Mouse (Mus musculus): ENCODE results near the gene Atg4b. TPM values are rescaled to one million over a fixed set of nuclear protein-coding genes. Genes with fewer than 3 reads are reported as not detected.
A peak's percentile ranks its signal among the peaks of the same experiment; 100 is the strongest.
"Not testable (repeated sequence)": the region's sequence is repeated elsewhere in the genome, so short reads cannot be mapped to it uniquely, and the experiment has no call there.

Atg4b gene
- polyA plus RNA-seq, 1 experiment from 2014 or later: 87.6 TPM

- 0 out of 2 replicates have a peak overlapping the region, but pooled peaks have one; percentile 0 for H3K27ac ChIP-seq
- no peak overlapping the region for H3K9ac ChIP-seq
- H3K4me2 ChIP-seq: no peak overlapping the region
- H3K36me3 ChIP-seq: peaks cover 17% of the 10 kb centered on the region
- H3K9me3 ChIP-seq (replicated peaks): no peaks in the 10 kb centered on the region
- 100% methylated on average over 1 of the region's 1 CpGs for WGBS (ENCODE audit: insufficient replicate concordance)
- H3K4me3 ChIP-seq: no peak overlapping the region
- peaks cover 84% of the 10 kb centered on the region for H3K4me1 ChIP-seq
- ATAC-seq: no peak
- H3K27me3 ChIP-seq (replicated peaks): no peaks in the 10 kb centered on the region
These were observed 8.8 kb downstream of the Atg4b start for GRCm38 (mm10) chr1:93760076-93760475.

- Histone ChIP-seq H3K27ac (peak overlapping the region; percentile 58), H3K4me1 (peaks cover 56% of the 10 kb centered on the region), H3K36me3 (peaks cover 26% of the 10 kb centered on the region), H3K4me2 (peak overlapping the region; percentile 37)
- ATAC-seq: peak; percentile 85
- not testable (repeated sequence) for H3K9ac ChIP-seq; H3K4me3 ChIP-seq; H3K27me3 ChIP-seq (replicated peaks); H3K9me3 ChIP-seq (replicated peaks)
- WGBS (ENCODE audit: insufficient replicate concordance): 64% methylated on average over 3 of the region's 3 CpGs
These were observed 12.2 kb downstream of the Atg4b start for GRCm38 (mm10) chr1:93763531-93763930.

GRCm38 (mm10) chr1:93764871-93765591 lies 13.7 kb downstream of the Atg4b start:
- Histone ChIP-seq H3K9me3 (replicated peaks) (no peaks in the 10 kb centered on the region), H3K27me3 (replicated peaks) (no peaks in the 10 kb centered on the region), H3K9ac (no peak overlapping the region), H3K4me3 (no peak overlapping the region), H3K36me3 (peaks cover 41% of the 10 kb centered on the region), H3K4me2 (no peak overlapping the region), H3K4me1 (peaks cover 43% of the 10 kb centered on the region), H3K27ac (peak overlapping the region; percentile 32; the same call in 1 of the 2 replicates)
- no peak for ATAC-seq
- WGBS (ENCODE audit: insufficient replicate concordance): 82% methylated on average over 9 of the region's 9 CpGs

- Histone ChIP-seq H3K4me3 (no peak overlapping the region), H3K9ac (no peak overlapping the region), H3K27me3 (replicated peaks) (no peaks in the 10 kb centered on the region), H3K9me3 (replicated peaks) (no peaks in the 10 kb centered on the region), H3K27ac (no peak overlapping the region), H3K4me1 (peaks cover 27% of the 10 kb centered on the region), H3K36me3 (peaks cover 46% of the 10 kb centered on the region), H3K4me2 (no peak overlapping the region)
- ATAC-seq: no peak
- 89% methylated on average over 6 of the region's 6 CpGs for WGBS (ENCODE audit: insufficient replicate concordance)
These were observed 16.3 kb downstream of the Atg4b start for GRCm38 (mm10) chr1:93767600-93767999.

- peaks cover 69% of the 10 kb centered on the region for H3K36me3 ChIP-seq
- no peaks in the 10 kb centered on the region for H3K9me3 ChIP-seq (replicated peaks)
- ATAC-seq: no peak
- H3K27me3 ChIP-seq (replicated peaks): no peaks in the 10 kb centered on the region
- H3K4me1 ChIP-seq: peaks cover 5% of the 10 kb centered on the region; the same call in 1 of the 2 replicates
- WGBS (ENCODE audit: insufficient replicate concordance): 95% methylated on average over 3 of the region's 3 CpGs
- H3K4me2 ChIP-seq: no peak overlapping the region
- H3K27ac ChIP-seq: no peak overlapping the region
- no peak overlapping the region for H3K9ac ChIP-seq
- no peak overlapping the region for H3K4me3 ChIP-seq
These were observed 18.6 kb downstream of the Atg4b start for GRCm38 (mm10) chr1:93769901-93770300.

- WGBS (ENCODE audit: insufficient replicate concordance): 87% methylated on average over 5 of the region's 5 CpGs
- Histone ChIP-seq H3K27ac (no peak overlapping the region), H3K4me3 (no peak overlapping the region), H3K9ac (no peak overlapping the region), H3K36me3 (peaks cover 96% of the 10 kb centered on the region), H3K27me3 (replicated peaks) (no peaks in the 10 kb centered on the region), H3K9me3 (replicated peaks) (no peaks in the 10 kb centered on the region), H3K4me1 (no peaks in the 10 kb centered on the region), H3K4me2 (no peak overlapping the region)
- ATAC-seq: no peak
These were observed 25.4 kb downstream of the Atg4b start for GRCm38 (mm10) chr1:93776686-93777085.

GRCm38 (mm10) chr1:93786912-93787311 lies 35.6 kb downstream of the Atg4b start:
- Histone ChIP-seq H3K4me1 (no peaks in the 10 kb centered on the region), H3K9me3 (replicated peaks) (no peaks in the 10 kb centered on the region)
- WGBS (ENCODE audit: insufficient replicate concordance): 92% methylated on average over 2 of the region's 2 CpGs

GRCm38 (mm10) chr1:93794526-93794925 lies 43.2 kb downstream of the Atg4b start:
- H3K4me1 ChIP-seq: peaks cover 33% of the 10 kb centered on the region
- ATAC-seq: no peak
- H3K9me3 ChIP-seq (replicated peaks): no peaks in the 10 kb centered on the region
- no peak overlapping the region for H3K4me2 ChIP-seq
- WGBS (ENCODE audit: insufficient replicate concordance): 87% methylated on average over 8 of the region's 8 CpGs
- no peak overlapping the region for H3K9ac ChIP-seq
- peaks cover 100% of the 10 kb centered on the region for H3K36me3 ChIP-seq
- no peak overlapping the region for H3K27ac ChIP-seq
- H3K27me3 ChIP-seq (replicated peaks): no peaks in the 10 kb centered on the region
- no peak overlapping the region for H3K4me3 ChIP-seq

More at GRCm38 (mm10) chr1:93786912-93787311, 35.6 kb downstream of the Atg4b start:
- Histone ChIP-seq H3K4me3 (no peak overlapping the region), H3K36me3 (peaks cover 100% of the 10 kb centered on the region), H3K27ac (no peak overlapping the region; the same call in 1 of the 2 replicates), H3K27me3 (replicated peaks) (no peaks in the 10 kb centered on the region), H3K4me2 (no peak overlapping the region), H3K9ac (no peak overlapping the region)
- ATAC-seq: no peak; the same call in 1 of the 2 replicates

- 82% methylated on average over 8 of the region's 8 CpGs for WGBS (ENCODE audit: insufficient replicate concordance)
- no peak overlapping the region for H3K4me3 ChIP-seq
- H3K9me3 ChIP-seq (replicated peaks): no peaks in the 10 kb centered on the region
- ATAC-seq: no peak
- no peaks in the 10 kb centered on the region for H3K27me3 ChIP-seq (replicated peaks)
- no peak overlapping the region for H3K4me2 ChIP-seq
- peaks cover 45% of the 10 kb centered on the region for H3K4me1 ChIP-seq
- peaks cover 100% of the 10 kb centered on the region for H3K36me3 ChIP-seq
- H3K9ac ChIP-seq: no peak overlapping the region
- H3K27ac ChIP-seq: no peak overlapping the region
These were observed 44.6 kb downstream of the Atg4b start for GRCm38 (mm10) chr1:93795886-93796285.

GRCm38 (mm10) chr1:93800670-93801503 lies 49.6 kb downstream of the Atg4b start:
- WGBS (ENCODE audit: insufficient replicate concordance): 51% methylated on average over 21 of the region's 21 CpGs
- Histone ChIP-seq H3K9ac (peak overlapping the region; percentile 88), H3K9me3 (replicated peaks) (no peaks in the 10 kb centered on the region)

GRCm38 (mm10) chr1:93801741-93802238 lies 50.5 kb downstream of the Atg4b start, which contains the start of gene Dtymk:
TSS of gene Dtymk (minus strand) at chr1:93801934.
- 2% methylated on average over 42 of the region's 42 CpGs for WGBS (ENCODE audit: insufficient replicate concordance)
- peak within 1 kb of the TSS; percentile 99 for H3K27ac ChIP-seq
- peaks cover 52% of the 10 kb centered on the region for H3K36me3 ChIP-seq
- peaks cover 82% of the 10 kb centered on the region for H3K4me1 ChIP-seq
- no peaks in the 10 kb centered on the region for H3K27me3 ChIP-seq (replicated peaks)
- peak within 1 kb of the TSS; percentile 83 for H3K4me3 ChIP-seq
- H3K9ac ChIP-seq: peak within 1 kb of the TSS; percentile 88
- peak; percentile 70 for ATAC-seq
- no peaks in the 10 kb centered on the region for H3K9me3 ChIP-seq (replicated peaks)
- H3K4me2 ChIP-seq: peak within 1 kb of the TSS; percentile 90

More at GRCm38 (mm10) chr1:93800670-93801503, 49.6 kb downstream of the Atg4b start:
- Histone ChIP-seq H3K4me3 (peak overlapping the region; percentile 83), H3K27me3 (replicated peaks) (no peaks in the 10 kb centered on the region), H3K27ac (peak overlapping the region; percentile 99), H3K4me2 (peak overlapping the region; percentile 90), H3K36me3 (peaks cover 52% of the 10 kb centered on the region), H3K4me1 (peaks cover 81% of the 10 kb centered on the region)
- no peak for ATAC-seq

GRCm38 (mm10) chr1:93802771-93803170 lies 51.5 kb downstream of the Atg4b start:
- Histone ChIP-seq H3K27me3 (replicated peaks) (no peaks in the 10 kb centered on the region), H3K4me1 (peaks cover 73% of the 10 kb centered on the region), H3K36me3 (peaks cover 50% of the 10 kb centered on the region), H3K4me2 (peak overlapping the region; percentile 90), H3K4me3 (peak overlapping the region; percentile 83), H3K9me3 (replicated peaks) (no peaks in the 10 kb centered on the region), H3K9ac (peak overlapping the region; percentile 88), H3K27ac (peak overlapping the region; percentile 99)
- 50% methylated on average over 5 of the region's 5 CpGs for whole genome bisulfite sequencing (ENCODE audit: insufficient replicate concordance)
- no peak for ATAC-seq
